Mouse (Mus musculus) retina, embryonic 14.5 days (tissue): ENCODE results near the gene Inha.

Experiments
- DNase-seq: peaks from one replicate; pipeline ENCODE4 v3.0.0-alpha.2; 2015; ENCODE audit warnings: low spot score

Inha gene

DNA sequence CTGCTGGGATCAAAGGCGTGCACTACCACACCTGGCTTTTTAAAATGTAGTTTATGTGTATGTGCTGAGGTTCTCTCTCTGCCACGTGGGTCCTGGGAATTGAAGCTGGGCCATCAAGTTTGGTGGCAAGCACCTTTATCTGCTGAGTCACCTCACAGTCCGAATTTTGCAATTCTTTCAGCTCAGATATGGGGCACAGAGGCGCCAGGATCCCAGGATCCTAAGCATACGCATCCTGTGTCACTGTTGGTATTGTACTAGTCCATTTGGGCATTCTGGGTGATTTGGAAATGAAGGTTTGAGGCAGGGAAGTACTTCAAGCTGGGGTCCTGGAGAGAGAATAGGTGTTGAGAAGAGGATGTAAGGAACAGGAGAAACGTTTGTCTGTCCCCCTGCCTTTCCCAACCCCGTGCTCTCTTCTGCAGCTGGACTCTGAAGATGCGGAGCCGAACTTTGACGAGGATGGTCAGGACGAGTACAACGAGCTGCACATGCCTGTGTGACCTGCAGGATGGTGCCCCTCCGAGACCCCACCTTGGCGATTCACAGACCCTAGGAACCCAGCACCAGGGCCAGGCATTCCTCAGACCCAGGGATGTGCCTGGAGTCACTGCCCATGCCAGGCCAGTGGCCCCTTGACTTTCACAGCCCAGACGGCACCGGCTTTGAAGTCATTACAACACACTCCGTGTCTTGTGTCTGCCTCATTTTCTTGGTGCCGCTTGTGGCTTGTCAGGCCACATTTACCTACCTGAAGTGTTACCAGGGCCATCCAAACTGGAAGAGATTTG lies 51.7 kb downstream of the Inha start:
- DNase-seq: no peak

DNA sequence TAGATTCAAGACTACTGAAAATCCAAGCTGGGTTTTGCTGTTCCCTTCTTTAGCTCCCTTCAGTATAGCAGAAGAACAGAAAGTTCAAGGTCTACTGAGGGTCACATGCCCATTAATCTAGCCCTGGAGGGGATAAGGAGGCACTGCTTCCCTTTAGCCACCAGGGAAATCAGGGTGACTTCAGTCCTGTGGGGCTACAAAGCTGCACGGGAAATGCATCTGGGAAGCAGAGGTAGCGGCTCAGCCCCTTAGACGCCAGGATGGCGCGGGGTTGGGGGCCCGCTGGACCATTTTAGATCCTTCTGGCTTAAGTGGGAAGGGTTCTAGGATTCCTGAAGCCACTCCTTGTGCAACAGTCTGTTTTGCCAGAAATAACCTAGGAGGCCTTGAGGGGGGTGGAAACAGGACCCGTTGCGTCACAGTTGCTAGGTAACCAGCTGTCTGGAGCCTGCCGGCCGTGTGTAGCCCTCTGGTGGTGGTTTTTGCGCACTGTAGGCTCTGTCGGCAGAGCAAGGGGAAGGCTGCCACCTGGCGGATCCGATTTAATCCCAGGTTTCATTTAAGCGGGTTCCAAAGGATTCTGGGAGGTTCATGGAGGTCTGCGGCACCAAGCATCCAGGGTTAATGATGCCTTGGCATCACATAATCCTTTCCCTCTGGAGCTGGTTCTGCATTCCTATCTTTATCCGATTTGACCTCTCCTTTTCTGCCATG lies 52.5 kb downstream of the Inha start:
- DNase-seq: peak; percentile 98
